Mouse (Mus musculus) cerebellum, postnatal 14 days (tissue): ENCODE measurements around the gene Adgrl4.

Source experiments
- DNase-seq, 2 experiments: peaks; one replicate each; pipeline ENCODE4 v3.0.0; 2021; ENCODE audit warnings: mixed read lengths in 2 of 2

The Adgrl4 gene

DNA sequence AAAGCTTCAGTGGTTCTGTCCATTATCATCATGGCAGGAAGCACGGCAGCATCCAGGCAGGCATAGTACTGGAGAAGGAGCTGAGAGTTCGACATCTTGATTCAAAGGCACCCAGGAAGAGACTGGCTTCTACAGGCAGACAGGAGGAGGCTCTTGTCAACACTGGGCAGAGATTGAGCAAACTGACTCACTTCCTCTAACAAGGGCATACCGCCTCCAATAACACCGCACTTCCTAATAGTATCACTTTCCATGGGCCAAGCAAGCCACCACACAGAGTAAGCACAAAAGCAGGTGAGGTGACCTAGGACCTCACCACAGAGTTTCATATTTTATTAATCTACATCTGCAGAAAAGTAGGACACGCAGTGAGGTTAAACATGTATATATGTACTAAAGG, 73.5 kb downstream of the Adgrl4 start:
- DNase-seq: no peak

DNA sequence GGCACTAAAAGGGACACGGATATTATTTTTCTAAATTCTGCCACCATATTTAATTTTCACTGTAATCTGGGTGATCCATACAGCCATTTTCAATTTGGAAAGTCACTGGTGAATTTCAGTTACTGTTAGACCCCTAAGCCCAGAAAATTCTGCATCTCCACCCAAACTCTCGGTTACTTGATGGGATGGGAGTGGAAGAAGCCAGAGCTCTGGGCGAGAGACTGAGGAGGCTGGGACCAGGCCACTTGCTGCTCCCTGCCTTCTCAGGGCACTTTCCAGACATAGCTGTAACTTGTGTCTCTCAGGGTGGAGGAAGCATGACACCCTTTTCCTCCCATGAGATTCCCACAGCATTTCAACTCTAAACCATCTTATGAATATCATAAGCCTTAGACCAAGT, 109.5 kb downstream of the Adgrl4 start:
- no peak for DNase-seq

GRCm38 (mm10) chr3:151551002-151551401, 113.3 kb downstream of the Adgrl4 start:
- no peak for DNase-seq

GRCm38 (mm10) chr3:151556635-151557034, 118.9 kb downstream of the Adgrl4 start:
- no peak for DNase-seq

GRCm38 (mm10) chr3:151557125-151557524, 119.4 kb downstream of the Adgrl4 start:
- no peak for DNase-seq

DNA sequence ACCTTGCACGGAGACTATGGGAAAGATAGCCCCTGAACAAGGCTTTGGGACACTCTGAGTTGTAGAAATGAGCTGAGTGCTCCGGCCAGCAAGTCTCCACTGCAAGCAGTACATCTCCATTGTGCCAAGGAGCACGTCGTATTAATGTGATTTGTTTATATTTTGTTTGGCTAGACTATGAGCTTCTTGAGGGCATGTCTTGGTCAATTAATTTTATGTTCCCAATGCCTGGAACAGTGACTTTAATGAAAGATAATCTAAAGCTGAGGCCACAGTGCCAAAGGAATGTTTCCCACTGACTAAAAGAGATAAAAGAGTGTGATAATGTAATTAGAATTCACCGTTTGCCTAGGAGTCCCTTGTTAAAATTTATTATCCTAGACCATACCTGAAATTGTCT, 119.9 kb downstream of the Adgrl4 start:
- DNase-seq: no peak

- DNase-seq: no peak
These were observed 120.7 kb downstream of the Adgrl4 start for GRCm38 (mm10) chr3:151558374-151558773.

GRCm38 (mm10) chr3:151565664-151566621, 128.3 kb downstream of the Adgrl4 start:
- DNase-seq: peak; percentile 85 to 87

DNA sequence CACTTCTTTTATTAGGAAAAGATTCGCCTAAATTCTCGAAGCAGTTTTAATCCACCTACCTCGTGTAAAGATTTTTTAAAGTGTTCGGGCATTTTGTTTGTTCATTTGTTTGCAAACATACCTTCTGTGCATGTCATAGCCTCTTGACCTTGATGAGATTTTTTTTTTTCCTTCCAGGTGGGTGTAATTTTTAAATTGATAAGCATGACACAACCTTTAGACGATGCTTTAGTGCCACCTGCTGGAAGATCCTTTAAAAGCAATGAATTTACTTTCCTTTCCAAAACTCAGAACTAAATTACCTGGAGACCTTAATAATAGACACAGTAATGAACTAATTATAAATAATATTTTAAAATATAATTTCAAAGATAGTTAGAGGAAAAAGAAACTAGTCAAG, 128.9 kb downstream of the Adgrl4 start:
- peak; percentile 69 to 80 for DNase-seq

DNA sequence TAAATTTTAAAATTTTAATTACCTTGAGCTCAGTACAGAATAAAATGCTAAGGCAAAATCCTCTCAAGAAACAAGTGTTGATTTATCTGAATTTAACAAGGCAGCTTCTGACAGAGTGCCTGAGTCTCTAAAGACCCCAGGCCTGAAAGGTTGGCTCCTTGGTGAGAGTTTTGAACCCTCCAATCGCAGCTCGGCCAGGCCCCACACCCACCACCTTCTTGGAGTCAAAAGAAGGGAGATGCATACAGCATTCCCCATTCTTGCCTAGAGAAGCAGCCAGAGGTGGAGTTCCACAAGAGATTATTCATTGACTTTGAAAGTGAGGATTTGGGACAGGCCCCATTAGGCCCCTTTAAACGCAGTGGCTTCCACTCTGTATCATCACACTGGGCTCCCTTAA, 129.9 kb downstream of the Adgrl4 start:
- no peak for DNase-seq

GRCm38 (mm10) chr3:151572089-151572488, 134.4 kb downstream of the Adgrl4 start:
- no peak for DNase-seq

GRCm38 (mm10) chr3:151575292-151575691, 137.6 kb downstream of the Adgrl4 start:
- DNase-seq: no peak

DNA sequence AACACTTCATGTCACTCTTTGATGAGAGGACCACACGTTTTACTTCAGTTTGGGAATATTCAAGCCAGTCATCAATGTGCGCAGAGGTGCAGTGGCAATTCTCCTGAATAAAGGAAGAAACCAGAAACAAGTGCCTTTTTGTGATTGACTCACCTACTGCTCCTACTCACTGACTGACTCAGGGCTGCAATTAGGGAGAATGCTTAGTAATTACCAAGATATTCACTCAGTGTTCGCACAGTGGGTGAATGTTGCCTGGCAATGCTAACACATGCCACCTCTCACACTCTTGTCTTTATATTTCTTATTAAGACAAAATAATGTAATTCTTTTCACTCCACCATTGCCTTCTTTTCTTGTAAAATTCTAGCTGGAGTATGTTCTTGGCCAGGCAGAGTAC, 138.5 kb downstream of the Adgrl4 start:
- no peak for DNase-seq

DNA sequence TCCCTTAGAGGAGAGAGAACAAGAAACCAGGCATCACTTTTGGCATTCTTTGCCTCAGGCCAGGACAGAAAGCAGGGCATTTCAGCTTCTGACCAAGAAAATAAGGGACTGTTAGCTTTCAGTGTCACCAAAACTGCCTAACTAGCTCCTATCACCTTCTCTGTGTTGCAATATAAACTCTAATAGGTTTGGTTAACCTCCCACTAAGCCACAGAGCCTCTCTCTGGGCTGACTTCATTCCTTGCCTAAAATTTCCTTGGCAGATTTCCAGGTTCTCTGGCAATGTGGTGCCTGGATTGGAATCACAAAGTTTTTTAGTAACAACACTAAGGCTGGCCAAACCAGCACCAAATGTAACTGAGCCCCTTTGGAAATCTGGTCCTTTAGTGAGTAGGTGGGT, 154.2 kb downstream of the Adgrl4 start:
- peak in 1 of 2 experiments; percentile 2 for DNase-seq
